Mouse (Mus musculus): Measurements from ENCODE around the gene Herc4.
"Not testable (repeated sequence)": the region's sequence is repeated elsewhere in the genome, so short reads cannot be mapped to it uniquely, and the experiment has no call there.

The Herc4 gene

DNA sequence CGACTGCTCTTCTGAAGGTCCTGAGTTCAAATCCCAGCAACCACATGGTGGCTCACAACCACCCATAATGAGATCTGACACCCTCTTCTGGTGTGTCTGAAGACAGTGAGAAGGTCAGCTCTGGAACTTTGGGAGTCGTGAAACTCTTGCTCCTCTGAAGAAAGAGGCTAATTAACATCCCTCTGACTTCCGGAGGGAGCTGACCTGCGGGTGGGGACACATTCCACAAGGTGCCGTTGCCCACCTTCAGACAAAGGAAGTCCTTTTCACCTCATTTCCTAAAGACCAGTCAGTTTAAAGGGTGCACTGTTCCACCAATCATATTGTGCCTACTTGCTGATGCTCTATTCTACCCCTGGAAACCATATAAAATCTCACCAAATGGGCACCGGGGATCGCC is 107.5 kb downstream of the Herc4 start:
- DNase-seq (ENCODE audit: low spot score in 2 of 2), result not testable (repeated sequence)

DNA sequence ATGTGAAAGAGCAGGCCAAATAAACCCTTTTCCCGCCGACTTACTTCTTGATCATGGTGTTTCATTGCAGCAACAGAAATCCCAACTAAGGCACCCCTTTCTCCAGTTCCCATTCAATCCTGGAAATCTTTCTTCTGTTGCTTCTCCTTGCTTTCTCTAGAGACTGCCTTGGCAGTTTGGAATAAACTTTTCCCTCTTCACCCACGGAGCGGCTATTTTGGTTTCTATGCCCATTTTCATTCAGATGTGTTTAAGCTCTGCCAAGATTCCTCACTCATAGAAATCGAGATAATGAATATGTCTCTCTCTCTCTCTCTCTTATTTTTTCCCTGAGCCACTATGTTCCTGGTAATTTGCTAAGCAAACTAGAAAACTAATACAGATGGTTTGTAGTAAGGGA is 108.5 kb downstream of the Herc4 start:
- no peak for DNase-seq (ENCODE audit: low spot score in 2 of 2)

DNA sequence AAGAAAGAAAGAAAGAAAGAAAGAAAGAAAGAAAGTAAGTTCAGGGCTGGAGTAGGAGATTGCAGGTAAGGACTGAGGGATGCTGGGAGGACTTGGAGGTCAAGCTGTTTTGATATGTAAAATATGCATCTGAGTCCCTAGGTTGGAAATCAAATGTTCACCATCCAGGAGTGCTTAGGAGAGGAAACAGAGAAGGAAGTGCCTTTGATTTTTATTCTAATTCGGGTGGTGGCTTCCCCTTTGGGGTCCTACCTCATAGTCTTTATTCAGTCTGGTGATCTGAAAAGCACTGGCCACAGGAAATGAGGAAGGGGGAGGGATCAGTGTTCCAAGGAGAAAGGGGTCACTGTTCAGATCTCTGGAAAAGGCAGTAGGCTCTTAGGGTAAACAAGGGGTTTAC is 116.9 kb downstream of the Herc4 start:
- no peak for DNase-seq (ENCODE audit: low spot score in 2 of 2)

DNA sequence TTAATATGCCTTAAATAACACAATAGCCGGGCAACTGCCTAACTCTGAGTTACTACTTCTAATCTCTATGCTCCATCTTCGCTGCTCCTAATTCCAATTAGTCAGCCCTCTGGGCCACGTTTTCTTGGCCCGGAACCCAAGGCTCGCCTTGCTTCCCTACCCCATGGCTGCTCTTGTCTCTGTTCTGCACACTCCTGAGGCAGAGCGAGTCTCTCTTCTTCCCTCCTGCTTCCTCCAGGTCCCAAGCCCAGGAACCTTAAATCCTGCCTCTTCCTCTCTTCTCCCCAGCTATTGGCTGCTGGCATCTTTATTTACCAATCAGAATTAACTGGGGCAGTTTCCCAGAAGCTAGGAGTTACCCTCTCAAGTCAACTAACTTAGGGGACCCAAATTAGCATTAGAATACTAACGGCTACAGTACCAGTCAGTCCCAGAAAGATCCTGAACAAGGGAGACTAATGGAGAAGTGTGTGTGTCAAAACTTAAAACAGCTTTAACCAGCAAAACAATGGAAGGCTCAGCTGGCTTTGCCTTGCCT is 122.4 kb downstream of the Herc4 start:
- DNase-seq (ENCODE audit: low spot score in 2 of 2), result no peak

DNA sequence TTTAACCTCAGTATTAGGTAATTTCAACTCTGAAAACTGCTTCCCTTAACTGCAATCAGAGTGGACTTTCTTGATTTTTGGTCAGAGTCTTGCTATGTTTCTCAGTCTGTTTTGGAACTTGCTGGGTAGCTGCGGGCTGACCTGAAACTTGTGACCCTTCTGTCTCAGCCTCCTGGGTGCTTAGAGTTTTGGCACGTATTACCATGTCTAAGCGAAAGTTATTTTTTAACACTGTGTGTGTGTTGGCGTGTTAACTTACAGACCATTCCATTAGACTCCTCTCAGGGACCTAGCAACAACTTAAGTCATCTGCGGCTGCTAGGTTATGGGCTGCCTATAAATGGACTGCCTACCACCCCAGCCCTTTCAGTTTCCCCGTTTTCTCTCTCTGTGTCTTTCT is 123.8 kb downstream of the Herc4 start:
- DNase-seq (ENCODE audit: low spot score in 2 of 2), result no peak

All from frontal cortex, postnatal 14 days (tissue).